Mouse (Mus musculus) liver, adult (tissue): ENCODE data around the gene Serpinf1.

Source experiments
- GATA4 ChIP-seq: IDR thresholded peaks from 2 replicates; pipeline ENCODE4 v1.6.1; 2014; ENCODE audit warnings: mild to moderate bottlenecking, low read length; ENCODE audit not compliant: insufficient replicate concordance

The Serpinf1 gene

GRCm38 (mm10) chr11:75409679-75410575 lies 12.6 kb downstream of the Serpinf1 start:
- no peak for TF ChIP-seq GATA4

GRCm38 (mm10) chr11:75406865-75407264 lies 15.6 kb downstream of the Serpinf1 start:
- TF ChIP-seq GATA4 = no peak

GRCm38 (mm10) chr11:75406104-75406503 lies 16.4 kb downstream of the Serpinf1 start:
- TF ChIP-seq GATA4 = no peak

GRCm38 (mm10) chr11:75404801-75405200 lies 17.7 kb downstream of the Serpinf1 start:
- no peak for TF ChIP-seq GATA4

GRCm38 (mm10) chr11:75403301-75404052 lies 19.0 kb downstream of the Serpinf1 start:
- TF ChIP-seq GATA4 = peak; percentile 33; the same call in 1 of the 2 replicates

GRCm38 (mm10) chr11:75402271-75402690 lies 20.2 kb downstream of the Serpinf1 start:
- no peak for TF ChIP-seq GATA4

GRCm38 (mm10) chr11:75400099-75400498 lies 22.4 kb downstream of the Serpinf1 start:
- TF ChIP-seq GATA4 = no peak

- no peak for TF ChIP-seq GATA4
Observed at GRCm38 (mm10) chr11:75399411-75399841, 23.1 kb downstream of the Serpinf1 start.

- no peak for TF ChIP-seq GATA4
Observed at GRCm38 (mm10) chr11:75397452-75397851, 25.0 kb downstream of the Serpinf1 start.

- TF ChIP-seq GATA4 = no peak
Observed at GRCm38 (mm10) chr11:75395611-75396010, 26.9 kb downstream of the Serpinf1 start.

GRCm38 (mm10) chr11:75377125-75377524 lies 45.4 kb downstream of the Serpinf1 start:
- TF ChIP-seq GATA4 = no peak
